Mouse (Mus musculus): Measurements from ENCODE around the gene Kcnh4. TPM values are rescaled to one million over a fixed set of nuclear protein-coding genes. Genes with fewer than 3 reads are reported as not detected.

Kcnh4 gene
- polyA plus RNA-seq (2011; ENCODE audit: insufficient read depth, insufficient read length, low read depth, missing spikeins): 0.17 and 0.21 TPM in 2 replicates

GRCm38 (mm10) chr11:100759611-100760233, at the start of gene Kcnh4:
Gene Kcnh4 (minus strand): TSS chr11:100759942.
- Histone ChIP-seq H3K4me1 (ENCODE audit: control insufficient read depth, insufficient read depth, low read length) (peaks cover 2% of the 10 kb centered on the region), H3K9me3 (replicated peaks; ENCODE audit: control insufficient read depth, insufficient read depth, low read length, poor library complexity, severe bottlenecking) (no peaks in the 10 kb centered on the region), H3K9ac (ENCODE audit: low read depth, poor library complexity, severe bottlenecking) (peak within 1 kb of the TSS; percentile 68), H3K27me3 (ENCODE audit: control insufficient read depth, insufficient read depth, low read length, poor library complexity, severe bottlenecking) (no peaks in the 10 kb centered on the region), H3K36me3 (ENCODE audit: control insufficient read depth, insufficient read depth, low read length, poor library complexity, severe bottlenecking) (no peaks in the 10 kb centered on the region), H3K27ac (ENCODE audit: insufficient read depth, low read length) (no peak within 1 kb of the TSS), H3K4me3 (ENCODE audit: low read depth, low read length) (peak within 1 kb of the TSS; percentile 71)
- peak; percentile 29 for TF ChIP-seq CTCF (IDR thresholded peaks at IDR 0.05; ENCODE audit: low read depth, low read length)
- TF ChIP-seq POLR2A (IDR thresholded peaks at IDR 0.05; ENCODE audit: insufficient read depth, low read length): no peak

GRCm38 (mm10) chr11:100806380-100807305, 46.9 kb upstream of the Kcnh4 start:
- no peaks in the 10 kb centered on the region for H3K36me3 ChIP-seq (ENCODE audit: control insufficient read depth, insufficient read depth, low read length, poor library complexity, severe bottlenecking)
- peaks cover 3% of the 10 kb centered on the region; the same call in 1 of the 2 replicates for H3K9me3 ChIP-seq (replicated peaks; ENCODE audit: control insufficient read depth, insufficient read depth, low read length, poor library complexity, severe bottlenecking)
- no peak overlapping the region for H3K4me3 ChIP-seq (ENCODE audit: low read depth, low read length)
- no peak overlapping the region for H3K9ac ChIP-seq (ENCODE audit: low read depth, poor library complexity, severe bottlenecking)
- no peaks in the 10 kb centered on the region for H3K4me1 ChIP-seq (ENCODE audit: control insufficient read depth, insufficient read depth, low read length)
- no peak overlapping the region for H3K27ac ChIP-seq (ENCODE audit: insufficient read depth, low read length)
- no peaks in the 10 kb centered on the region for H3K27me3 ChIP-seq (ENCODE audit: control insufficient read depth, insufficient read depth, low read length, poor library complexity, severe bottlenecking)
- TF ChIP-seq CTCF (IDR thresholded peaks at IDR 0.05; ENCODE audit: low read depth, low read length) (no peak), EP300 (IDR thresholded peaks at IDR 0.05; ENCODE audit: insufficient read depth, low read depth, low read length) (no peak)

GRCm38 (mm10) chr11:100805535-100805934, 45.8 kb upstream of the Kcnh4 start:
- H3K9ac ChIP-seq (ENCODE audit: low read depth, poor library complexity, severe bottlenecking): no peak overlapping the region
- TF ChIP-seq EP300 (IDR thresholded peaks at IDR 0.05; ENCODE audit: insufficient read depth, low read depth, low read length) (no peak), POLR2A (IDR thresholded peaks at IDR 0.05; ENCODE audit: insufficient read depth, low read length) (no peak), CTCF (IDR thresholded peaks at IDR 0.05; ENCODE audit: low read depth, low read length) (no peak)

GRCm38 (mm10) chr11:100804409-100804808, 44.7 kb upstream of the Kcnh4 start:
- TF ChIP-seq POLR2A (IDR thresholded peaks at IDR 0.05; ENCODE audit: insufficient read depth, low read length): no peak
- no peak for TF ChIP-seq EP300 (IDR thresholded peaks at IDR 0.05; ENCODE audit: insufficient read depth, low read depth, low read length)
- TF ChIP-seq CTCF (IDR thresholded peaks at IDR 0.05; ENCODE audit: low read depth, low read length): no peak
- no peak overlapping the region for H3K9ac ChIP-seq (ENCODE audit: low read depth, poor library complexity, severe bottlenecking)
- no peaks in the 10 kb centered on the region for H3K36me3 ChIP-seq (ENCODE audit: control insufficient read depth, insufficient read depth, low read length, poor library complexity, severe bottlenecking)

More at GRCm38 (mm10) chr11:100805535-100805934, 45.8 kb upstream of the Kcnh4 start:
- Histone ChIP-seq H3K36me3 (ENCODE audit: control insufficient read depth, insufficient read depth, low read length, poor library complexity, severe bottlenecking) (no peaks in the 10 kb centered on the region), H3K27ac (ENCODE audit: insufficient read depth, low read length) (no peak overlapping the region), H3K27me3 (ENCODE audit: control insufficient read depth, insufficient read depth, low read length, poor library complexity, severe bottlenecking) (no peaks in the 10 kb centered on the region), H3K9me3 (replicated peaks; ENCODE audit: control insufficient read depth, insufficient read depth, low read length, poor library complexity, severe bottlenecking) (no peaks in the 10 kb centered on the region), H3K4me1 (ENCODE audit: control insufficient read depth, insufficient read depth, low read length) (no peaks in the 10 kb centered on the region), H3K4me3 (ENCODE audit: low read depth, low read length) (no peak overlapping the region)

GRCm38 (mm10) chr11:100799426-100799825, 39.7 kb upstream of the Kcnh4 start:
- no peak for TF ChIP-seq CTCF (IDR thresholded peaks at IDR 0.05; ENCODE audit: low read depth, low read length)
- TF ChIP-seq POLR2A (IDR thresholded peaks at IDR 0.05; ENCODE audit: insufficient read depth, low read length): no peak
- no peak for TF ChIP-seq EP300 (IDR thresholded peaks at IDR 0.05; ENCODE audit: insufficient read depth, low read depth, low read length)
- H3K36me3 ChIP-seq (ENCODE audit: control insufficient read depth, insufficient read depth, low read length, poor library complexity, severe bottlenecking): no peaks in the 10 kb centered on the region

More at GRCm38 (mm10) chr11:100804409-100804808, 44.7 kb upstream of the Kcnh4 start:
- no peak overlapping the region for H3K27ac ChIP-seq (ENCODE audit: insufficient read depth, low read length)
- H3K27me3 ChIP-seq (ENCODE audit: control insufficient read depth, insufficient read depth, low read length, poor library complexity, severe bottlenecking): no peaks in the 10 kb centered on the region
- no peaks in the 10 kb centered on the region for H3K4me1 ChIP-seq (ENCODE audit: control insufficient read depth, insufficient read depth, low read length)
- H3K9me3 ChIP-seq (replicated peaks; ENCODE audit: control insufficient read depth, insufficient read depth, low read length, poor library complexity, severe bottlenecking): no peaks in the 10 kb centered on the region
- no peak overlapping the region for H3K4me3 ChIP-seq (ENCODE audit: low read depth, low read length)

GRCm38 (mm10) chr11:100796585-100796984, 36.8 kb upstream of the Kcnh4 start:
- H3K27ac ChIP-seq (ENCODE audit: insufficient read depth, low read length): no peak overlapping the region
- TF ChIP-seq POLR2A (IDR thresholded peaks at IDR 0.05; ENCODE audit: insufficient read depth, low read length) (no peak), CTCF (IDR thresholded peaks at IDR 0.05; ENCODE audit: low read depth, low read length) (peak; percentile 57), EP300 (IDR thresholded peaks at IDR 0.05; ENCODE audit: insufficient read depth, low read depth, low read length) (no peak)

More at GRCm38 (mm10) chr11:100799426-100799825, 39.7 kb upstream of the Kcnh4 start:
- no peaks in the 10 kb centered on the region for H3K9me3 ChIP-seq (replicated peaks; ENCODE audit: control insufficient read depth, insufficient read depth, low read length, poor library complexity, severe bottlenecking)
- no peak overlapping the region for H3K4me3 ChIP-seq (ENCODE audit: low read depth, low read length)
- H3K27ac ChIP-seq (ENCODE audit: insufficient read depth, low read length): no peak overlapping the region
- no peaks in the 10 kb centered on the region for H3K27me3 ChIP-seq (ENCODE audit: control insufficient read depth, insufficient read depth, low read length, poor library complexity, severe bottlenecking)
- H3K4me1 ChIP-seq (ENCODE audit: control insufficient read depth, insufficient read depth, low read length): no peaks in the 10 kb centered on the region
- H3K9ac ChIP-seq (ENCODE audit: low read depth, poor library complexity, severe bottlenecking): no peak overlapping the region

More at GRCm38 (mm10) chr11:100796585-100796984, 36.8 kb upstream of the Kcnh4 start:
- no peaks in the 10 kb centered on the region for H3K4me1 ChIP-seq (ENCODE audit: control insufficient read depth, insufficient read depth, low read length)
- H3K36me3 ChIP-seq (ENCODE audit: control insufficient read depth, insufficient read depth, low read length, poor library complexity, severe bottlenecking): no peaks in the 10 kb centered on the region
- no peak overlapping the region for H3K9ac ChIP-seq (ENCODE audit: low read depth, poor library complexity, severe bottlenecking)
- no peaks in the 10 kb centered on the region for H3K27me3 ChIP-seq (ENCODE audit: control insufficient read depth, insufficient read depth, low read length, poor library complexity, severe bottlenecking)
- H3K4me3 ChIP-seq (ENCODE audit: low read depth, low read length): no peak overlapping the region
- no peaks in the 10 kb centered on the region for H3K9me3 ChIP-seq (replicated peaks; ENCODE audit: control insufficient read depth, insufficient read depth, low read length, poor library complexity, severe bottlenecking)

All from ES-Bruce4 (cell line).